Comparison of ENCODE assay signal across 14 mouse cellular contexts in genomic region chr11:112817829-112818650, GRCm38 (mm10). TPM values are rescaled to one million over a fixed set of nuclear protein-coding genes. Genes with fewer than 3 reads are reported as not detected.
DNase-seq lines count a peak whose midpoint lies in the region; ATAC-seq and TF ChIP-seq lines count a peak whose summit lies in the region.
"Had no signal": no experiment of that assay in that cellular context is flagged by ENCODE, and none has a peak within 500 bp of the region (broad histone marks: within the 10 kb centered on the region; RNA-seq: fewer than 3 reads in every experiment).

No protein-coding gene starts in this region.

- H3K4me3 ChIP-seq in lung, embryonic 14.5 days (ENCODE audit: low read depth, low read length) = no peak overlapping the region
- H3K4me3 ChIP-seq in forebrain, embryonic 11.5 days (ENCODE audit: low read depth, low read length) = no peak overlapping the region
- no peak overlapping the region for H3K4me3 ChIP-seq in stomach, embryonic 16.5 days (replicated peaks; ENCODE audit: low read length)
- H3K4me3 ChIP-seq: heart, embryonic 13.5 days; limb, embryonic 15.5 days had no signal

- peaks cover 11% of the 10 kb centered on the region; the same call in 1 of the 2 replicates for H3K4me1 ChIP-seq in lung, embryonic 14.5 days (ENCODE audit: insufficient read depth)
- H3K4me1 ChIP-seq in forebrain, embryonic 11.5 days (replicated peaks; ENCODE audit: control insufficient read depth, insufficient read depth, low read length) = peaks cover 3% of the 10 kb centered on the region; the same call in 1 of the 2 replicates
- H3K4me1 ChIP-seq in stomach, embryonic 16.5 days (ENCODE audit: control insufficient read depth, insufficient read depth, low read length) = peaks cover 9% of the 10 kb centered on the region; the same call in 1 of the 2 replicates

- H3K27me3 ChIP-seq in lung, embryonic 14.5 days (ENCODE audit: insufficient read depth, low read length) = no peaks in the 10 kb centered on the region
- no peaks in the 10 kb centered on the region for H3K27me3 ChIP-seq in forebrain, embryonic 11.5 days (ENCODE audit: control insufficient read depth, insufficient read depth, low read length)
- no peaks in the 10 kb centered on the region for H3K27me3 ChIP-seq in stomach, embryonic 16.5 days (ENCODE audit: control insufficient read depth, insufficient read depth, low read length)
- H3K27me3 ChIP-seq: limb, embryonic 15.5 days had no signal

- TF ChIP-seq CTCF in lung, embryonic 14.5 days (IDR thresholded peaks at IDR 0.05; ENCODE audit: low read depth) = no peak

- peak; percentile 13 for DNase-seq in lung, embryonic 14.5 days
- DNase-seq in lung, postnatal 36 days = no peak
- DNase-seq in forebrain, embryonic 11.5 days (ENCODE audit: low spot score) = no peak
- peak; percentile 48 for DNase-seq in mesoderm, embryonic 11.5 days (ENCODE audit: low read depth, low spot score)
- no peak for DNase-seq in heart, postnatal 36 days
- DNase-seq in right cerebral cortex, adult 2 months (ENCODE audit: low spot score in 2 of 2) = no peak
- DNase-seq: adrenal gland, postnatal 10 days; cerebellum, adult 9-10 months; thymus, postnatal 4 days had no signal

- no peaks in the 10 kb centered on the region for H3K36me3 ChIP-seq in lung, embryonic 14.5 days (ENCODE audit: insufficient read depth)
- H3K36me3 ChIP-seq in forebrain, embryonic 11.5 days (ENCODE audit: control insufficient read depth, insufficient read depth, low read length) = no peaks in the 10 kb centered on the region
- no peaks in the 10 kb centered on the region for H3K36me3 ChIP-seq in stomach, embryonic 16.5 days (ENCODE audit: control insufficient read depth, insufficient read depth, low read length)
- H3K36me3 ChIP-seq: heart, embryonic 13.5 days; limb, embryonic 15.5 days had no signal

- H3K4me2 ChIP-seq in lung, embryonic 14.5 days = no peak overlapping the region
- no peak overlapping the region for H3K4me2 ChIP-seq in forebrain, embryonic 11.5 days (ENCODE audit: low read depth, low read length, severe bottlenecking)
- H3K4me2 ChIP-seq in stomach, embryonic 16.5 days (ENCODE audit: low read depth, low read length) = no peak overlapping the region
- H3K4me2 ChIP-seq: heart, embryonic 13.5 days; limb, embryonic 15.5 days had no signal

- no peaks in the 10 kb centered on the region for H3K9me3 ChIP-seq in lung, embryonic 14.5 days (ENCODE audit: low read depth, low read length)
- no peaks in the 10 kb centered on the region for H3K9me3 ChIP-seq in forebrain, embryonic 11.5 days (ENCODE audit: control insufficient read depth, low read length)
- no peaks in the 10 kb centered on the region for H3K9me3 ChIP-seq in stomach, embryonic 16.5 days (replicated peaks; ENCODE audit: control insufficient read depth, low read length)
- H3K9me3 ChIP-seq: heart, embryonic 13.5 days; limb, embryonic 15.5 days had no signal

- H3K27ac ChIP-seq in lung, embryonic 14.5 days (ENCODE audit: low read depth) = no peak overlapping the region
- H3K27ac ChIP-seq in forebrain, embryonic 11.5 days (ENCODE audit: low read depth, low read length) = no peak overlapping the region
- H3K27ac ChIP-seq in stomach, embryonic 16.5 days (ENCODE audit: low read length) = no peak overlapping the region
- H3K27ac ChIP-seq: heart, embryonic 13.5 days; limb, embryonic 15.5 days had no signal

- intact Hi-C loops in heart, postnatal 36 days (cut with DNase I) = no loop called here

- WGBS in lung, embryonic 14.5 days = 43% methylated on average over 14 of the region's 14 CpGs
- 74% methylated on average over 14 of the region's 14 CpGs for WGBS in forebrain, embryonic 11.5 days
- 46% methylated on average over 14 of the region's 14 CpGs for WGBS in stomach, embryonic 16.5 days

- peak; percentile 58 for ATAC-seq in lung, embryonic 14.5 days (ENCODE audit: insufficient read depth)
- ATAC-seq in forebrain, embryonic 11.5 days (replicated peaks; ENCODE audit: low FRiP score) = 0 out of 2 replicates have a peak, but pooled peaks have one; percentile 24
- peak; percentile 33; the same call in 1 of the 2 replicates for ATAC-seq in stomach, embryonic 16.5 days (ENCODE audit: insufficient read depth, low FRiP score)
- ATAC-seq in erythroid progenitor cell, adult 5-6 weeks (replicated peaks; ENCODE audit: low FRiP score, poor library complexity, severe bottlenecking) = no peak

- H3K9ac ChIP-seq in lung, embryonic 14.5 days = no peak overlapping the region
- H3K9ac ChIP-seq in forebrain, embryonic 11.5 days (ENCODE audit: low read length) = no peak overlapping the region
- H3K9ac ChIP-seq in stomach, embryonic 16.5 days (ENCODE audit: low read length) = no peak overlapping the region
- H3K9ac ChIP-seq: heart, embryonic 13.5 days; limb, embryonic 15.5 days had no signal

RNA-seq across cellular contexts. Expression of gene Sox9, which starts 36.0 kb away (rescaled TPM):
- polyA plus RNA-seq in lung, embryonic 14.5 days (2014; fragmentation: Nextera tagmentation; extraction: Ambion mirVana) = 75.7 and 81.6 TPM in 2 replicates
- polyA plus RNA-seq in forebrain, embryonic 11.5 days (2014; fragmentation: Nextera tagmentation; extraction: Ambion mirVana) = 165 and 180 TPM in 2 replicates
- polyA plus RNA-seq in stomach, embryonic 16.5 days (2015; fragmentation: Nextera tagmentation; extraction: Ambion mirVana) = 31.2 and 32.4 TPM in 2 replicates
- 1 to 10 TPM; 1.8 to 2.6 TPM for total RNA-seq in heart, postnatal 36 days (2021)
- not detected in 2 replicates for total RNA-seq in erythroid progenitor cell, adult 5-6 weeks (2015; ENCODE audit: low replicate concordance)
- not detected in 2 replicates for total RNA-seq in erythroid progenitor cell, adult 5-6 weeks (2017; ENCODE audit: low replicate concordance)
- total RNA-seq: megakaryocyte, adult 5-6 weeks had no signal

Comparison
In these comparisons a context has a peak if more than half of its experiments do, and no peak if none do; other contexts are left out.
1. DNase-seq: peak in lung, embryonic 14.5 days (single experiment) and mesoderm, embryonic 11.5 days (single experiment); none in lung, postnatal 36 days (single experiment), forebrain, embryonic 11.5 days (single experiment), heart, postnatal 36 days (0 of 2) and right cerebral cortex, adult 2 months (0 of 2).